In the genomic region with DNA sequence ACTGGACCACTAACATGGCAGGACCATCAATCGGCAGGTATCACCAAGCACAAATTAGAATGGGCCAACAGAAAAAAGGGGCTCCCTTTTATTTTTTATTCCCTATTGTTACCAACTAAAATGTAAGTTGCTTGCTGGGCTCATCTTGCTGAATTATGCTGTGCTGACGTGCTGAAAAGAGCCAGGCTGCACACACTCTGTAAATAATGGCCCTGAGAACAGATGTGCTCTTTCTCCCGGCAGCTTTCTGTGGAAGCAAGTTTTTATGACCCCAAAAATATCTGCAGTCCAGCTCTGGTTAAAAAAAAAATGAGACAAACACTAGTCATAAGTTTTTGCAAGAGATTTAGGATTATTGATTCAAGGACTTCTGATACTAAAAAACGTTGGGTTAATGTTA, we compare ENCODE assay signal across 22 mouse cellular contexts.
DNase-seq lines count a peak whose midpoint lies in the region; ATAC-seq and TF ChIP-seq lines count a peak whose summit lies in the region.
"Had no signal": no experiment of that assay in that cellular context is flagged by ENCODE, and none has a peak within 500 bp of the region (broad histone marks: within the 10 kb centered on the region; RNA-seq: fewer than 3 reads in every experiment).

No protein-coding gene starts in this region.

- 55% methylated on average over 4 of the region's 4 CpGs for WGBS in kidney, adult 2 months
- WGBS in lung, embryonic 14.5 days: 34% methylated on average over 4 of the region's 4 CpGs
- 46% methylated on average over 4 of the region's 4 CpGs for WGBS in stomach, postnatal 0 days
- WGBS in heart, embryonic 10.5 days: 73% methylated on average over 4 of the region's 4 CpGs

- H3K4me3 ChIP-seq in kidney, adult 2 months (ENCODE audit: insufficient read depth, low read depth, low read length): no peak overlapping the region
- no peak overlapping the region for H3K4me3 ChIP-seq in lung, embryonic 14.5 days (ENCODE audit: low read depth, low read length)
- H3K4me3 ChIP-seq in stomach, postnatal 0 days (ENCODE audit: low read depth, low read length): no peak overlapping the region
- no peak overlapping the region for H3K4me3 ChIP-seq in heart, embryonic 10.5 days
- H3K4me3 ChIP-seq: hindbrain, embryonic 10.5 days; megakaryocyte, embryonic 14.5 days had no signal

- TF ChIP-seq CTCF in kidney, adult 2 months (conservative IDR thresholded peaks at IDR 0.05; ENCODE audit: insufficient read depth, insufficient read length, low read depth, low read length): no peak
- TF ChIP-seq CTCF in lung, embryonic 14.5 days (IDR thresholded peaks at IDR 0.05; ENCODE audit: low read depth): no peak
- no peak for TF ChIP-seq CTCF in stomach, postnatal 0 days (IDR thresholded peaks at IDR 0.05; ENCODE audit: low read depth)

- TF ChIP-seq EP300 in stomach, postnatal 0 days (optimal IDR thresholded peaks at IDR 0.05): no peak

- peak; percentile 85; the same call in 1 of the 2 replicates for ATAC-seq in lung, embryonic 14.5 days (ENCODE audit: insufficient read depth)
- ATAC-seq in stomach, postnatal 0 days (ENCODE audit: low FRiP score, low TSS enrichment): no peak
- ATAC-seq: forebrain, embryonic 14.5 days; hindbrain, embryonic 16.5 days had no signal

- H3K36me3 ChIP-seq in kidney, adult 2 months (ENCODE audit: control insufficient read depth, insufficient read depth, low read length): no peaks in the 10 kb centered on the region
- no peaks in the 10 kb centered on the region for H3K36me3 ChIP-seq in lung, embryonic 14.5 days (ENCODE audit: insufficient read depth)
- no peaks in the 10 kb centered on the region for H3K36me3 ChIP-seq in stomach, postnatal 0 days (ENCODE audit: control insufficient read depth, insufficient read depth, low read length)
- H3K36me3 ChIP-seq in heart, embryonic 10.5 days: no peaks in the 10 kb centered on the region
- H3K36me3 ChIP-seq: hindbrain, embryonic 10.5 days had no signal

- no peaks in the 10 kb centered on the region for H3K9me3 ChIP-seq in lung, embryonic 14.5 days (ENCODE audit: low read depth, low read length)
- no peaks in the 10 kb centered on the region for H3K9me3 ChIP-seq in stomach, postnatal 0 days (ENCODE audit: control insufficient read depth, low read length)
- H3K9me3 ChIP-seq in heart, embryonic 10.5 days: no peaks in the 10 kb centered on the region
- H3K9me3 ChIP-seq: hindbrain, embryonic 10.5 days; megakaryocyte, embryonic 14.5 days had no signal

- H3K4me2 ChIP-seq in lung, embryonic 14.5 days: no peak overlapping the region
- H3K4me2 ChIP-seq in stomach, postnatal 0 days (replicated peaks; ENCODE audit: low read depth): no peak overlapping the region
- H3K4me2 ChIP-seq: heart, embryonic 11.5 days had no signal

- peak; percentile 50 for DNase-seq in kidney, postnatal 10 days
- DNase-seq in kidney, adult 2 months: no peak
- DNase-seq in hindlimb bud, embryonic 11.5 days (ENCODE audit: extremely low spot score, low read depth, low spot score): peak; percentile 18
- peak; percentile 87 for DNase-seq in lung, embryonic 14.5 days
- DNase-seq in lung, postnatal 25 days (ENCODE audit: low spot score): peak; percentile 37
- no peak for DNase-seq in stomach, postnatal 0 days (ENCODE audit: low spot score)
- DNase-seq in layer of hippocampus, postnatal 10 days (ENCODE audit: low spot score in 2 of 2): no peak
- DNase-seq in heart, embryonic 10.5 days (ENCODE audit: low spot score): no peak
- DNase-seq: adrenal gland, adult 2 months; cerebellum, adult 11 months; cerebellum, adult 9-11 months; gastrocnemius, postnatal 10 days; kidney, adult 11 months; layer of hippocampus, postnatal 36 days; liver; midbrain, embryonic 14.5 days; right cerebral cortex, postnatal 14 days had no signal

- no peak overlapping the region for H3K27ac ChIP-seq in kidney, adult 2 months (ENCODE audit: insufficient read depth, low read depth, low read length)
- peak overlapping the region; percentile 74; the same call in 1 of the 2 replicates for H3K27ac ChIP-seq in lung, embryonic 14.5 days (ENCODE audit: low read depth)
- no peak overlapping the region for H3K27ac ChIP-seq in stomach, postnatal 0 days (replicated peaks)
- H3K27ac ChIP-seq in heart, embryonic 10.5 days: no peak overlapping the region
- H3K27ac ChIP-seq: hindbrain, embryonic 10.5 days had no signal

- H3K27me3 ChIP-seq in kidney, adult 2 months (replicated peaks; ENCODE audit: control insufficient read depth, insufficient read depth, low read length): no peaks in the 10 kb centered on the region
- H3K27me3 ChIP-seq in lung, embryonic 14.5 days (ENCODE audit: insufficient read depth, low read length): no peaks in the 10 kb centered on the region
- no peaks in the 10 kb centered on the region for H3K27me3 ChIP-seq in stomach, postnatal 0 days (ENCODE audit: control insufficient read depth, insufficient read depth, low read length)
- H3K27me3 ChIP-seq in heart, embryonic 10.5 days (ENCODE audit: insufficient read depth, poor library complexity, severe bottlenecking): no peaks in the 10 kb centered on the region

- no peak for TF ChIP-seq POLR2A in kidney, adult 2 months (IDR thresholded peaks at IDR 0.05; ENCODE audit: low read depth, low read length)

- no peak overlapping the region for H3K9ac ChIP-seq in lung, embryonic 14.5 days
- H3K9ac ChIP-seq in stomach, postnatal 0 days (ENCODE audit: low read length): no peak overlapping the region

- no peaks in the 10 kb centered on the region for H3K4me1 ChIP-seq in kidney, adult 2 months (ENCODE audit: control insufficient read depth, insufficient read depth, low read length)
- H3K4me1 ChIP-seq in lung, embryonic 14.5 days (ENCODE audit: insufficient read depth): peaks cover 3% of the 10 kb centered on the region; the same call in 1 of the 2 replicates
- H3K4me1 ChIP-seq in stomach, postnatal 0 days (replicated peaks; ENCODE audit: control insufficient read depth, insufficient read depth): no peaks in the 10 kb centered on the region
- no peaks in the 10 kb centered on the region for H3K4me1 ChIP-seq in heart, embryonic 10.5 days
- H3K4me1 ChIP-seq: hindbrain, embryonic 10.5 days; megakaryocyte, embryonic 14.5 days had no signal

Comparison
In these comparisons a context has a peak if more than half of its experiments do, and no peak if none do; other contexts are left out.
1. DNase-seq: peak in kidney, postnatal 10 days (single experiment), hindlimb bud, embryonic 11.5 days (single experiment), lung, embryonic 14.5 days (single experiment) and lung, postnatal 25 days (single experiment); none in kidney, adult 2 months (single experiment), stomach, postnatal 0 days (single experiment), layer of hippocampus, postnatal 10 days (0 of 2) and heart, embryonic 10.5 days (single experiment).